Mouse (Mus musculus): ENCODE measurements at regions not wholly inside any gene's neighbourhood (a gene's known extent, or its start where the extent isn't known, plus 50 kb on each side); places are given as distances from the start of the nearest gene placed in this dataset.

DNA sequence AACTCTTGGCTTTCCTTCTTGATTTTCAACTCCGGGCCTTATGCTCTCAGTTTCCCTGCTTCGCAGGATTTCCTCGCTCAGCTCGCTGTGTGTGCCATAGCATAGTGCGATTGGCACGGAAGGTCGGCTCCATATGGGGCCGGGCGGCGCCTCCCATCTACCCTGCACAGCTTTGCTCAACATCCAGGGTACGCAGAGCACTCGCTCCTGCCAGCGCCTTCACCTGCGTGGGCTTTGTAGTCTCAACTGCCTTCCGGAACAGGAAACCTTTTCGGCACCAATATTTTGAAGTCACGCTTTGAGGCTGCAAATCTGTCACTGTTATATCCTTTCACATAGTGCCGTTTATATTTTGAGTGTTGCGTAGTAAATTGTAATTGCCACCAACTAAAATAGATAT, 359.9 kb upstream of the Tle4 start:
- no peaks in the 10 kb centered on the region for H3K4me1 ChIP-seq (replicated peaks; ENCODE audit: control insufficient read depth, insufficient read depth)
- no peak overlapping the region for H3K4me2 ChIP-seq (replicated peaks; ENCODE audit: low read depth)
- DNase-seq (ENCODE audit: low spot score) (no peak), ATAC-seq (ENCODE audit: low FRiP score, low TSS enrichment) (no peak)
- no peak overlapping the region for H3K27ac ChIP-seq (replicated peaks)
- no peak overlapping the region for H3K4me3 ChIP-seq (ENCODE audit: low read depth, low read length)
- 95% methylated on average over 19 of the region's 19 CpGs for WGBS
- TF ChIP-seq EP300 (optimal IDR thresholded peaks at IDR 0.05) (no peak), CTCF (IDR thresholded peaks at IDR 0.05; ENCODE audit: low read depth) (no peak)
- no peaks in the 10 kb centered on the region for H3K36me3 ChIP-seq (ENCODE audit: control insufficient read depth, insufficient read depth, low read length)
- H3K9me3 ChIP-seq (ENCODE audit: control insufficient read depth, low read length): no peaks in the 10 kb centered on the region
- H3K9ac ChIP-seq (ENCODE audit: low read length): no peak overlapping the region
- H3K27me3 ChIP-seq (ENCODE audit: control insufficient read depth, insufficient read depth, low read length): no peaks in the 10 kb centered on the region

DNA sequence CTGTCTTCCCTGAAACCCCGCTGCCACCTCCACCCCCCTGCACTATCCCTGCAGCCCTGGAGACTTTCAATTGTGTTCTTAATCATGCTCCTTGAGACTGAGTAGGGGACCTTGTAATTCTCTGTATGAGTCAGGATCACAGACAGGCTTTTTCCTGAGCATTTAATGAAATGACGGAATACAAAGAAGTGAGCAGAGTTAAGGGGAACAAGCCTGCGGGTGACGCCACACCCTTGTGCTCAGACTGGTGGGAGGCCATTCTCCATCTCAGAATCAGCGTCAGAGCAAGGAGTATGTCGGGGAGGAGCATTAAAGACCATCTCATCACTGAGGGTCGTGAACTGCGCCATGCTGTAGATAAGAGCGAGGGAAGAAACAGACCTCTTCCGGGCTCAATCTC, 359.3 kb upstream of the Tle4 start:
- Histone ChIP-seq H3K4me3 (ENCODE audit: low read depth, low read length) (no peak overlapping the region), H3K27me3 (ENCODE audit: control insufficient read depth, insufficient read depth, low read length) (no peaks in the 10 kb centered on the region), H3K9ac (ENCODE audit: low read length) (no peak overlapping the region), H3K9me3 (ENCODE audit: control insufficient read depth, low read length) (no peaks in the 10 kb centered on the region), H3K4me2 (replicated peaks; ENCODE audit: low read depth) (no peak overlapping the region), H3K4me1 (replicated peaks; ENCODE audit: control insufficient read depth, insufficient read depth) (no peaks in the 10 kb centered on the region), H3K27ac (replicated peaks) (no peak overlapping the region), H3K36me3 (ENCODE audit: control insufficient read depth, insufficient read depth, low read length) (no peaks in the 10 kb centered on the region)
- no peak for ATAC-seq (ENCODE audit: low FRiP score, low TSS enrichment)
- WGBS: 66% methylated on average over 10 of the region's 10 CpGs
- DNase-seq (ENCODE audit: low spot score): no peak
- no peak for TF ChIP-seq CTCF (IDR thresholded peaks at IDR 0.05; ENCODE audit: low read depth)
- TF ChIP-seq EP300 (optimal IDR thresholded peaks at IDR 0.05): no peak

DNA sequence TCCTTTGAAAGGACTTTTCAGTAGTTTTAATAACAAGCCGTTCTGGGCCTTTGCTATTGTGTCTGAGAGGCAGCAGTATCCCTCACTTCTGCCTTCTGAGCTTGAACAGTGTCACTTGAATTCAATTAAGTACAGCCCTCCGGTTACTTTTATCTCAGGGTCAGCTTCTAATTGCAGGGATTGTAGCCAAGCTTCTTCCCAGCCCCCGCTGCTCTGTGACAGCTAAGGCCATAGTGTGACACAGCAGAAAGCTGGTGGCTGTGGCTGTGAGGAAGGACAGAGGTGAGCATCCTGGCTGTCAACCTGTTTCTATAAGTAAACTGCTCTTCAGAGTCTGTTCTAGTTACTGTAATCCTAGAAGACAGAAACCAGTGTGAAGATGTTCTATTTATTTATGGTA, 358.5 kb upstream of the Tle4 start:
- WGBS: 46% methylated on average over 3 of the region's 3 CpGs
- no peaks in the 10 kb centered on the region for H3K4me1 ChIP-seq (replicated peaks; ENCODE audit: control insufficient read depth, insufficient read depth)
- ATAC-seq (ENCODE audit: low FRiP score, low TSS enrichment) (no peak), DNase-seq (ENCODE audit: low spot score) (no peak)
- H3K4me3 ChIP-seq (ENCODE audit: low read depth, low read length): no peak overlapping the region
- no peak for TF ChIP-seq EP300 (optimal IDR thresholded peaks at IDR 0.05)
- TF ChIP-seq CTCF (IDR thresholded peaks at IDR 0.05; ENCODE audit: low read depth): no peak
- no peaks in the 10 kb centered on the region for H3K27me3 ChIP-seq (ENCODE audit: control insufficient read depth, insufficient read depth, low read length)
- no peak overlapping the region for H3K27ac ChIP-seq (replicated peaks)
- H3K36me3 ChIP-seq (ENCODE audit: control insufficient read depth, insufficient read depth, low read length): no peaks in the 10 kb centered on the region
- H3K4me2 ChIP-seq (replicated peaks; ENCODE audit: low read depth): no peak overlapping the region
- H3K9me3 ChIP-seq (ENCODE audit: control insufficient read depth, low read length): no peaks in the 10 kb centered on the region
- no peak overlapping the region for H3K9ac ChIP-seq (ENCODE audit: low read length)

- no peaks in the 10 kb centered on the region for H3K27me3 ChIP-seq (ENCODE audit: control insufficient read depth, insufficient read depth, low read length)
- no peak overlapping the region for H3K9ac ChIP-seq (ENCODE audit: low read length)
- no peak for ATAC-seq (ENCODE audit: low FRiP score, low TSS enrichment)
- no peaks in the 10 kb centered on the region for H3K4me1 ChIP-seq (replicated peaks; ENCODE audit: control insufficient read depth, insufficient read depth)
- TF ChIP-seq EP300 (optimal IDR thresholded peaks at IDR 0.05) (no peak), CTCF (IDR thresholded peaks at IDR 0.05; ENCODE audit: low read depth) (no peak)
- H3K4me3 ChIP-seq (ENCODE audit: low read depth, low read length): no peak overlapping the region
- no peak overlapping the region for H3K4me2 ChIP-seq (replicated peaks; ENCODE audit: low read depth)
- WGBS: 70% methylated on average over 3 of the region's 3 CpGs
- DNase-seq (ENCODE audit: low spot score): no peak
- H3K27ac ChIP-seq (replicated peaks): no peak overlapping the region
- no peaks in the 10 kb centered on the region for H3K36me3 ChIP-seq (ENCODE audit: control insufficient read depth, insufficient read depth, low read length)
- no peaks in the 10 kb centered on the region for H3K9me3 ChIP-seq (ENCODE audit: control insufficient read depth, low read length)
Measured at GRCm38 (mm10) chr19:14955969-14956368, 358.1 kb upstream of the Tle4 start.

- Histone ChIP-seq H3K27ac (replicated peaks) (no peak overlapping the region), H3K27me3 (ENCODE audit: control insufficient read depth, insufficient read depth, low read length) (no peaks in the 10 kb centered on the region), H3K4me1 (replicated peaks; ENCODE audit: control insufficient read depth, insufficient read depth) (no peaks in the 10 kb centered on the region), H3K9me3 (ENCODE audit: control insufficient read depth, low read length) (no peaks in the 10 kb centered on the region), H3K4me3 (ENCODE audit: low read depth, low read length) (no peak overlapping the region), H3K36me3 (ENCODE audit: control insufficient read depth, insufficient read depth, low read length) (no peaks in the 10 kb centered on the region), H3K9ac (ENCODE audit: low read length) (no peak overlapping the region), H3K4me2 (replicated peaks; ENCODE audit: low read depth) (no peak overlapping the region)
- WGBS: 74% methylated on average over 9 of the region's 9 CpGs
- ATAC-seq (ENCODE audit: low FRiP score, low TSS enrichment) (no peak), DNase-seq (ENCODE audit: low spot score) (no peak)
- TF ChIP-seq EP300 (optimal IDR thresholded peaks at IDR 0.05): no peak
Measured at GRCm38 (mm10) chr19:14940207-14940952, 342.5 kb upstream of the Tle4 start.

DNA sequence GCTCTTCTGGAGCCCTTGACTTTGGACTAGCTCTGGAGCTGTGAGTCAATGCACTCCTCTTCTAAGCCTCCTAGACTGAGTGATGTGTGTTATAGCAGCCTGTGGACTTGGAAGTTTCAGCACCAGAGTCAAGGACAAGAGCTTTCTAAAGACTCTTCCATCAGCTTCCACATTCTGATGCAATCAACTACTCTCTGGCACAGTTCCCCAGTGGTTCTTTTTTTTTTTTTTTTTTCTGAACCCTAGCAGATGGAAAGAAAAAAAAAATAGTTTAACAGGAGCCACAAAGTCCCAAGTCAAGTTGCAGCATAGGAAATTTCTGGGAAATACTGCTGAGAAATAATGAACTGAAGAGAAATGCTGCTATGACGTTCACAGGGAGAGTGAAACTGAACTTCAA, 324.4 kb upstream of the Tle4 start:
- H3K9me3 ChIP-seq (ENCODE audit: control insufficient read depth, low read length): no peaks in the 10 kb centered on the region
- no peak overlapping the region for H3K9ac ChIP-seq (ENCODE audit: low read length)
- no peak overlapping the region for H3K27ac ChIP-seq (replicated peaks)
- no peak for TF ChIP-seq EP300 (optimal IDR thresholded peaks at IDR 0.05)
- WGBS: 49% methylated on average over 1 of the region's 1 CpGs
- H3K4me2 ChIP-seq (replicated peaks; ENCODE audit: low read depth): no peak overlapping the region
- DNase-seq (ENCODE audit: low spot score): no peak
- no peaks in the 10 kb centered on the region for H3K27me3 ChIP-seq (ENCODE audit: control insufficient read depth, insufficient read depth, low read length)
- no peaks in the 10 kb centered on the region for H3K4me1 ChIP-seq (replicated peaks; ENCODE audit: control insufficient read depth, insufficient read depth)
- no peak for ATAC-seq (ENCODE audit: low FRiP score, low TSS enrichment)
- no peaks in the 10 kb centered on the region for H3K36me3 ChIP-seq (ENCODE audit: control insufficient read depth, insufficient read depth, low read length)
- H3K4me3 ChIP-seq (ENCODE audit: low read depth, low read length): no peak overlapping the region

Measured in stomach, postnatal 0 days (tissue).